Mouse (Mus musculus): Measurements from ENCODE around the gene Hspg2.

Gene Hspg2

DNA sequence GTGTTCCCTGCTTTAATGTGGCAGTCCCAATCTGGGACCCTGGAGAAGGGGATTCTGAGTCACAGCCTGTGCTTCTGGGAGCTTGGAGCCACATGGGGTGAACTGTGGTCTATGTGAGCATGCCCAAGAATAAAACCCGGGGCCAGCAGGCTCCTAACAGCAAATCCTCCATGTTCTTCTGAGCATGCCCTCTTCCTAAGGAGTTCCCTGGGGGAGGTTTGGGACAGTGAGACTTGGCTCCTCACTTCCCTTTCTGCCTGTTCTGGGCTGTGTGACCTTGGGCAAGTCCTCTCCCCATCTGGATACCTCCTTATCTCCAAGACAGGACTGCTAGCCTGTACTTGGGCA lies 12.4 kb downstream of the Hspg2 start:
- no peak for DNase-seq (ENCODE audit: low read depth)

DNA sequence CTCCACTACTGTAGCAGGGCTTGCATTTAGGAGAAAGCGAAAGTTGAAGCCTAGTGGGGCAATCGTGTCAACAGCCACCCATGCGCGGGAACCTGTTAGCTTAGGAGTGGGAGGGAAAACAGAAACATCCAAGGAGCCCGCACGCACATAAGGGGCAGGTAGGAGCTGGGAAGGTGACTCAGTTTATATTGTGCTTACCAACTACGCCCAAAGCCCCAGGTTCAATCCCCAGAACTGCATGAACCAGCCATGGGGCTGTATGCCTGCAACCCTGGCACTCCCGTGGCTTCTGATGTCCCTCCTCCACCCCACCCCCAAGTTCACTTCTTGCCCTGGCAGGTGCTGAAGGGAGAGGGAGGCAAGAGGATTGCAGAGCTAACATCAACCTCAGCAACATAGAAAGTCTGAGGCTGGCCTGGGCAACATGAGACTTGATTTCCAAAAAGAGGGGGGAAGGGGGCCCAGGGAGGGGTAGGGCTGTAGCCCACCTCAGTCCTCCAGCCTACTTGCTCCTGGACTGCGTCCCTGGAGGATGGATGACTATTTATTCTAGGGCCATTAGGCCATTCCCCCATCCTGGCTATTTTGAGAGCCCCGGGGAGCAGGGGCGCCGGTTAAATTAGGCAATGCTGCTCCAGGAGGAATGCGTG lies 12.9 kb downstream of the Hspg2 start:
- no peak for DNase-seq (ENCODE audit: low read depth)

DNA sequence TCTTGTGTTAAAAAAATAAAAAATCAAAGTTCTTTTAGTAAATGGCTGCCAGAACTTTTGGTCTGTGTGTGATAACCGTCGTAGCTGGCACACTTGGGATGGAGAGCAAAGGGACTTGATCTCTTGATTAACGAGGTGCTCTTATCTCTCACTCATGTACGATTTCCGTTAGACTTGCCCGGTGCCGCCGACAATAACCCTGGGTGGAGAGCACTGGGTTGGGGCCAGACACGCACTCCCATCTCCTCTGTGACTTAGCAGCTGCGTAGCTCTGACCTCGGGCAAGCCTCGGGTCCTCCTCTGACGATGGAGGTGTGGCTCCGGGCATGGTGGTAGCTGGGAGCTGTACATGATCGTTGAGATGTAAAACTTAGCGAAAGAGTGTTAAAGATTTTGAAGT lies 15.3 kb downstream of the Hspg2 start:
- no peak for DNase-seq (ENCODE audit: low read depth)

DNA sequence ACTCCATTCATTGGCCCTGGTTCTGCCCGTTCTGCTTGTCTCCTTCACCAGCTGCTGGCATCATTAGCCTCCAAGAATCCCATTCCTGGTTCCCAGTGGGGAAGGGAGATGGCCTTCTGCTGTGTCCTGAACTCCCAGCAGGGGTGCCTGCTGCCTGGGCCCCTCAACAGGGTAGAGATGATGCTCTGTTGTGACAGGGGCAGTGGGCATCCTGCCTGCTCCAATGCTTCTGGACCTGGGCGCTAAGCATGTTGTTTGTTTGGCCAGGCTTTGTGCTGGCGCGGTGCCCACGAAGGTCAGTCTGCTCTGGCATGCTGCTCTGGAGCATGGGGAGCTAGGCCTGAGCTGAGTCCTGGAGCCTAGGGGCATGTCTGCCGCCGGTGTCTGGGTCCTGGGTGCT lies 16.0 kb downstream of the Hspg2 start:
- no peak for DNase-seq (ENCODE audit: low read depth)

DNA sequence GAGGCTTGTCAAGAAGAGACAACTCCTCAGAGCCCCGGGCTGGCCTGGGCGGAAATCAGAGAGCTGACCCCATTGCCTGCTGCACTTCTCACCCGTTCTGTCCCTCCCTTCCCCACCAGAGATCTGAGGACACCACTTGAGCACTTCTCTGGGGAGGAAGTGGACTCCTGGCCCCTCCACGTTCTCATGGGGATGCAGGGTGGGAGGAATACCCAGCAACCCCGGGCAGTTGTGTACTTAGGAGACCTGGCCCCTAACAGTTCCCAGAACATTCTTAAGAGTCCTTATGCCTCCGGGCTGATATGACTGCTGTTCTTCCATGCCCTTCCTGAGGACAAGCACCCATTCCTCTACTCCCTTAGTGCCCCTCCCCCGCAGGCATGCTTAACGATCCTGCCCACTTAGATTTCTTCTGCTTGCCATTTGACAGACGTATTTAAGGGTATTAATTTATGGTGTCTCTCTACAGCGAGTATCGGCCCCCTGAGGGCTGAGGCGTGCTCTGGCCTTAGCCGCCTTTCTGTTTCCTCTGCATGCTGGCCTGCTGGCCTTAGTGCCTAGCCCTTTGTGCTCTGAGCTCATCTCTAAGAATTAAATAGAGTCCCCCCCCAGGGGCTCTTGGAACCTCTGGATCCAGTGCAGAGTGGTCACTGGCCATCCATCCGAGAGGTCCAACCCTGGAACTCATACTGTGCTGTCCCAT lies 16.8 kb downstream of the Hspg2 start:
- DNase-seq (ENCODE audit: low read depth): no peak

DNA sequence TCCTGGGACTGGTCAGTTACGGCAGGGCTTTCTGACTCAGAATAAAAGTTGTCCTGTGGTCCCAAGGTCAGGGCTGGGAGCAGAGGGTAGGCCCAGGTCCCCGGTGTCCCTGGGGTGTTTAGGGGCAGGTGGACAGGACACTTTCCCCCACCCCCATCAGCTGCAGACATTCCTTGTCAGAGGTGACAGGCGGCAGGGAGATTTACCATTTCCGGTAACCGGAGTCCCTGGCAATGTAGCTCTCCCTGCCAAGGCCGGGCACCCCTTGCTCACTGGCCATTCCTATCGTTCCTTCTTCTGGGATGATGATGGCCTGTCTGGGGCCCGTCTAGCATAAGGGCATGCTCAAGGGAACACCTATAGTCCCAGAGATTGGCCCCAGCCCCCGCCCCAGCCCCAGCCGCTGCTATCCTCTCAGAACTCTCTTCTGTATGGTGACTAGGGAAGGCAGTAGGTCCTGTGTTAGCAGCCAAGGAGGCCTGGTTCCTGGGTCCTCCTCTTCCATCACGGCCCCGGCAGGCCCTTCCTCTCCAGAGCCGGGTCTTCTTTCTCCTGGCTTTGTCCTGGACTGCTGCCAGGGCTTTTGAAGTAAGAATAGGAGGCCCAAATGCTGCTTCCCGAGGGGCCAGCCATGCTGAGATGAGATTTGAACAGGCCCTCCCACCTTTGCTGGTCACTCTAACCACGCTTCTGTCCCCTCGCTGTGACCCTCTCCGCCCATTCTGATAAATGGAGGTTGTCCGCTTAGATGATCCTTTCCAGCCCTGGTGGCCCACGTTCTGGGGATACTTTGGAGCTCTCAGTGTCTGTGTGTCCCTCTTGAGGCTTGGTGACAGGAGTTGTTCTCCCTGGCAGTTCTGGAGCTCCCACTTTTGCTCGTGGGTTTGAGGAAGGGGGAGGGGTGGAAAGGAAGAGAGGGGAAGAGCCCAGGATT lies 17.8 kb downstream of the Hspg2 start:
- no peak for DNase-seq (ENCODE audit: low read depth)

DNA sequence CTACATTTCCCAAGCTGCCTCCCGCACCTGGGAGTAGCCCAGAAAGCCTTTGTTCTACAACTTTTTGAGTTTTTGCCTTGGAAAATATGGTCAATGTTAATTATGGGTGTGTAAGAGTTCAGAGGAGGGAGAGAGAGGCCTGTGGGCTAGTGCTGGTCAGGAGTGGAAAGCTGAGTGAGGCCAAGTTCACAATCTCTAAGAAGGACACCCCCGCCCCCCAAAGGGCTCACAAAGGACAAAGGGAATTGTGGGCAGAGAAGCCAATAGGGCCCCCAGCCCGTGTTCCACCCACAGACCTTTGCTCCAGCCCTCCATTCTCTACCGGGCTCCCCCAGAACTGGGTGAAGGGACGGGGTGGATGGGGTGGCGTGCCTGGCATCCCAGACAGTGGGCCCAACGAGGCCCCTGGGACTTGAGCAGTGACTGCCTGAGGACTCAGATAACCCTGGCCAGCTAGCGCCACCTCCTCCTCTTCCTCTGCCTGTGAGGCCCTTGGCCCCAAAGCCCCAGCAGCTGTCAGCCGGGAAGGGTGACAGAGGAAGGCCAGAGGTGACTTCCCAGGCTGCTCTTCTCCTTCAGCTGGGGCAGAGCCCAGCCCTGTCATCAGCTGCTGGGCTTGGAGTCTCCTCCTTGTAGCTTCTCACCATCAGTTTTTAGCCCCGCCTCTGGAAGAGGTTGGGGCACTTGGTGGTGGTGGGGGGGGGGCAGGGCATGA lies 18.9 kb downstream of the Hspg2 start:
- DNase-seq (ENCODE audit: low read depth): no peak

DNA sequence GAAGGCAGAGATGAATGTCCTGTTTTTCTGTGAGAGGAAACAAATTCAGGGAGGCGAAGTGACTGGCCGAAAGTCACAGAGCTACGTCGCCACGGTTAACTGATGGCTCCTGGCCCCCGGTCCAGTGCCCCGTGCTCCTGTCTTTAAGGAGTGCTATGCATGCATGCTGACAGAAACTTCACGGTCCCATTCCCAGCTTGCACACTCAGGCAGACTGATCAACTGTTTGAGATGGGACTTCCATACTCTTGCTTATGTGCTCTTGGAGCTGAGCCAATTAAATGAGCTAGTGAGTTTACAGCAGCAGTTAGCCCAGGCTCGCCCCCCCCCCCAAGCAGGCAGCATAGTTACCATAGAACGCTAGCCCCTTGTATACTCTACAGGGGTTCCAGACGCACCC lies 19.5 kb downstream of the Hspg2 start:
- DNase-seq (ENCODE audit: low read depth): no peak

DNA sequence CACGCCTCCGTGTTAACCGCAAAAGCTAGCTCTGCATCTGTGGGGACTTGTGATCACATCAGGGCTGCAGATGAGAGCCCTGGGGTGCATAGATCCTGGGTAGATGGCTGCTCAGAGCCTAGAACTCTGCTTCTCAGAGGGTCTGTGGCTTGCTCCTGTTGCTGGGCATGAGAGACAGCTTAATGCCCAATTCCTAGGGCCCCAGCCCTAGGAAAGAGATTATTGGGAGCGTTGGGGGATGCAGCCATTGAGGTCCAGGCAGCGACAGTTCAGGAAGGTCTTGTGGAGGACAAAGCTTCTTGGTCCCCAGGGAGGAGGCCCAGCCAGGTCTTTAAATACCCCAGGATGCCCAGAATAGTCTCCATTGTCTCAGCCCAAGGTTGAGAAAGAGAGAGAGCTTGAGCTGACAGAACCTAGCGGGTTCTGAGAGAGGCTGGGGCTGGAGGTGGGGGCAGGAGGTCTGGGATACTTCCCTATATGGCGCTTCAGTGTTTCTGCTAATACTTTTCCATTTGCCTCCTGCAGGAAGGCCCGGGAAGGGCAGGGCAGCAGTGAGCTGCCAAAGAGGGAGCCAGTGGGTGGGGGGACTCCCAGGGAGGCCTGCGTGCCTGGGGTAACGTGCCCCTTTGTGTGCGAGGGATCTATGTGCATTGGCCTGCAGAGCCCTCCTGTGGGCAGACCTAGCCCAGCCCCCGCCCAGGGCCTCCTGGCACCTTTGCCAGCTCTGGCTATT lies 20.2 kb downstream of the Hspg2 start:
- no peak for DNase-seq (ENCODE audit: low read depth)

DNA sequence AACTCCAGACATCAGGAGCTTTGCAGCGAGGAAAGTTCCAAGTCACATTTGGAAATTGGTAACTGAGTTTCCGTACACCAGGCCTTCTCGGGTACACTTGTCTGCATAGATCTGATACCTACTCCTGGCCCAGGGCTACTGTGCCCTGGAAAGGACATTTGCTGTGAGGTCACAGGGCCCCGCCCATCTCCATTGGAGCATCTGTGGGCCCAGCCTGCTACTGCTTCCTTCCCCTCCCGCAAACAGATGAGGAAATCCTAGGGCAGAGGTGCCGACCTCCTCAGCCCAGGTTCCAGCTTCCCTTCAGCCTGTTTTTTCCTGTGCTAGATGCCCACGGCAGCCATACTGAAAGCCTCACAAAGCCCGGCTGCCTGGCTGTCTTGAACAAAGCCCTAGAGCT lies 21.4 kb downstream of the Hspg2 start:
- no peak for DNase-seq (ENCODE audit: low read depth)

DNA sequence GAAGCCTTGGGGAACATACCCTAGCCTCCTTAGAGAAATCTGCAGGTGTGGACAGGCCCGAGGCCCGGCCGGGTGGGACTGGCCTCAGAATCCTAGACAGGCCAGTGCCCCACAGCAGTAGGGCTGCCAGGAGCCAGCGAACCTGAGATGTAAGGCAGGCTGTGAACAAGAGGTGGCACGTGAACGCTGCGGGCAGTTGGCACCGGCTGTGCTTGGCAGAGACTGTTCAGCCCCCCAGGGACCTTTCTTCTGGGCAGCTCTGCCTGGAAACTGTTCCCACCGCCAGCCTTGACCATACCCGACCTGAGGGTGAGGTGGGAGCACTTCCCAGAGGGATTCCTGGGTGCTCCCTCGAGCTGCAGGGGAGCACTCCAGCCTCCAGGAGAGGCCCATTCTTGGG lies 24.0 kb downstream of the Hspg2 start:
- DNase-seq (ENCODE audit: low read depth): no peak

DNA sequence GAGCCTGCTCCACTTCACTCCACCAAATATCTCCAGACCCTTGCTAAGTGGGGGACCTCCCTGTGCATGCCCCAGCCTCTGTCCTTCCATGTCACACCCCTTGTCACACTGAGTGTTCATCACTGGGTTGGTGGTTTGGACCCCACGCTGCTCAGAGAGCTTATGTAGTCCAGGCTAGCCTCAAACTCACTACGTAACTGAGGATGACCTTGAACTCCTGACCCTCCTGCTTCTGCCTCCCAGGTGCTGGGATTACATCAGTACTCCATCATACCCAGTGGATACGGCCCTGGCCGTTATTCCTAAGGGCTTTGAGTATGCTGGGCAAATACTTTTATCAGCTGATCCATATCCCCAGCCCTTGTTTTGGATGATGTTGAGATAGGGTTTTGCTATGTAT lies 24.6 kb downstream of the Hspg2 start:
- DNase-seq (ENCODE audit: low read depth): no peak

DNA sequence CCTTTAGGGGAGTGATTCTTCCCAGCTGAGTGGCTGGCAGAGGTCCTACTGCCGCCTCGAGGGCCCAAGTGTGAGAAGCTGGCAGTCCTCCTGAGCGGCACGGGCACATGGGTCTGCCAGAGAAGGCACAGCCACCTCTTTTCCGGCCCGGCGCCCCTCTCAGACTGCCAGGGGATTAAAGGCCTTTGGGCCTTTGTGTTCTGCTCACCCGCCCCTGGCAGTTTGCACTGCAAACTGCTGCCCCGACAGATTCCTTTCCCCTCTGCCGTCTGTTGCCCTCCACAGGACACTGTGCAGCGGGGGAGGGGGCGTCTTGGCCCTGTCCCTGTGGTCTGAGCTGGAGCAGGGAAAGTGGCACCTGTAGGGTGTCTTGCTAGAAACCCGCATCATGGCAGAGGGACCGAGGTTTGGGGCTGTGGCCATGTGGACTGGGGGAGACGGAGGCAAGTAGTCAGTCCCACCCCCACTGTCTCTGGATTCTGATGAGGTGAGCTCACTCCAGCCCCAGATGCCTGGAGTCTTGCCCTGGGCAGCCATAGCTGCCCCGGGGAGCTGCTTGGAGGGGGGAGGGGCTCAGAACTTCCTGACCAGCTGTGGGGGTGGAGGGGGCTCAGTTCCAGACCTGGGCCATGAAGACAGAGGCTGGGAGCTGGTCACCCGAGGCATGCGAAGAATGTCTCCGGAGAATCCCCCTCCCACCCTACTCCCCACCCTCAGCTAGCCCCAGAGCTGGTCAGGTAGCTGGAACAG lies 26.4 kb downstream of the Hspg2 start:
- no peak for DNase-seq (ENCODE audit: low read depth)

DNA sequence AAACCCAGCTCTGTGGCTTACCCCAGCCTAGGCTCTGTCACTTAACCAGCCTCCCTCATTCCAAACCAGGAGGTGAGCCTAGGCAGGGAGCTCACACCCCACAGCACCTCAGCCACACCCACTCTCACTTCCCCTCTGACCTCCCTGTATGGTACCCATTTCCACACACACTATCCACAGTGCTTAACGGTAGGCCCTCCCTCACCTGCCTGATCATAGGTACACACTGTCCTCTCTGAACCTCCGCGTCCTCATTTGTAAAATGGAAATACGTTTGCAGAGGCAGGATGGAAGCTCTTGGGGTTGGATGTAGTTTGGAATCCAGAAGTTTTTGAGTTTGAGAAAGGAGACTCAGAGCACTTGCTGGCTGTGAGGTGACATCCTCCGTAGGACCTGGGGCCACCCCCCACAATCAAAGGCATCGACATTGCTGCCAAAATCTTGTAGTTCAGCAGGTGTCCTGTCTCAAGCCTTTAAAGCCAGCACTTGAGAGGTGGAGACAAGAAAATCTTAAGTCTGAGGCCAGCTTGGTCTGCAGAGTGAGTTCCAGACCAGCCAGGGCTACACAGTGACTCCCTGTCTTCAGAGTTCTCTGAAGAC lies 27.0 kb downstream of the Hspg2 start:
- no peak for DNase-seq (ENCODE audit: low read depth)

DNA sequence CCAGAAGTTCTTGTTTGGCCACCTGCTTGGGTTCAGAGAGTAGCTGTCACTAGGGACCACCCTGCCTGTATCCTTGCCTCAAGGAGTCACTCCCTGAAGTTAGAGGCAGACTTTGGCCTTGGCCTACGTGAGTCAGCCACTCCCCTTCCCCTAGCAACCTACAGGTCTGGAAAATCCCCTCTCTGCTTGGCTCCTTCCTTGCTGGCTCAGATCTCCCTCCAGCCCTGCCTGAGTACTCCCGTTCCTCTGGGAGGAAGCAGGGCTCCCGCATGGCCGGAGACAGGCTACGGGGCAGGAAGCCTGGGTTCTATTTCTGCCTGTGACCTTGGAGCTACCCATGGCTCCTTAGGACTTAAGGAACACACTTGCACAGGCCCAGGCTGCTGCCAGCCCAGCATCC lies 28.8 kb downstream of the Hspg2 start:
- DNase-seq (ENCODE audit: low read depth): no peak

DNA sequence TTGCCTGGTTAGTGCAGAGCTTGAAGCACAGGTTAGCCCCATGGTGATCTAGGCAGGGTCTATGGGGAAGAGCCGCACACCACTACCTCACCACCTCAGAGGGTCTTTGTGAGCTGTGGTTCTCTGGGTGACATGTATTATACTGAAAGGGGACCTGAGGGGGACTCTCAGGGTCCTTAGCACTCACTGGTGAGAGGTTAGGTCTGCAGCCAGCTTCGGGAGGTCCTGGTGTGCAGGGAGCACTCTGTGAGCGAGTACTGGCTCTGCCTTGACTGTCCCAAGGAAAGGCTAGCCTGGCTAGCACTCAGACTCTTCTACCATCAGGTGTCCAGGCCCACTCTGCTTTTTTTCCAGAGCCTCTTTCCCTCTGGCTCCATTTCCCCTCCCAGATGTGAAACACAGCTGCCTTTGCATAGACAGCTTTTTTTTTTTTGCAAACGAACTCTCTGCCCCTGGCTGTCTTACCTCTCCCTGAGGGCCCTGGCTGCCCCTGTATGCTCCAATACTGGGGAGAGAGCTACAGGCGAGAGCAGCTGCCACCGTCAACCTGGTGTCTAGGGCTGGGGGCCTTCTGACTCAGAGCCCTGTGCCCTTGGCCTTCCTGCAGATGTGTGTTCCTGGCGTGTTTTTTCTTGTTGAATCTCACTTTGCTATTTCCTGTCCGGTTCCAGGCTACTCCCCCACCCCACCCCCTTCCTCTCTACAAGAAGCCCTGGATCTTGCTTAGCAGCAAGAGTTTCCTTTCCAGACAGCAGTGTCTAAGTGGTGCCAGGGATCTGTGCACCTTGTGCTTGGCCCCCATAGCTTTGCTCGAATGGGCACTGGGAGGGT lies 29.5 kb downstream of the Hspg2 start:
- no peak for DNase-seq (ENCODE audit: low read depth)

DNA sequence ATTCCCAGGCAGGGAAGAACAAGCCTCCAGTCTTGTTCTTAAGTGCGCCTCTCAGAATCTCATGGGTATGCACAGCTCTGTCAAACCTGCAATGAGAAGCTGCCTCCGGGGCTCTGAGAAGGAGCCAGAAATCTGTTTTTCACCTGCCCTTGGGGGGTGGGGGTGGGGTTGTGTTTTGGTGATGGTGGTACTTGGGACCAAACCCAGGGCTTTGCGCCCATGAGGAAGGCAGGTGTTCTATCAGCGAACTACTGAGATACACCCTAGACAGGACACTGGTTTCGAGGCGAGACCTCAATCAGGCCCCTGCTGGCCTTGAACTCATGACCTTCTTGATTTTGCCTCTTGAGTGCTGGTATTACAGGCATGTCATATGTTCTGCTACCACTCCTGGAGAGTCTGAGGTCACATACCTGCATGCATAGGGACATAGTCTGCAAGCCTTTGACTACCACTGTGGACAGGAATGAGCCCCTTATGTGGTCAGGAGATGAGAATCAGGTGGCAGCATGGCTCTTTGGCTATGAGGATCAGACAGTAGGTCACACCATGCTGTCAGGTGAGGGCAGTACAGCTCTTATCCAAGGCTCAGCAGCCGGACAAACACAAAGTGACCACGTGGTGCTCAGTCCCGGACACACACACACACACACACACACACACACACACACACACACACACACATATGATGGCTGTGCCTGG lies 30.5 kb downstream of the Hspg2 start:
- DNase-seq (ENCODE audit: low read depth): no peak

DNA sequence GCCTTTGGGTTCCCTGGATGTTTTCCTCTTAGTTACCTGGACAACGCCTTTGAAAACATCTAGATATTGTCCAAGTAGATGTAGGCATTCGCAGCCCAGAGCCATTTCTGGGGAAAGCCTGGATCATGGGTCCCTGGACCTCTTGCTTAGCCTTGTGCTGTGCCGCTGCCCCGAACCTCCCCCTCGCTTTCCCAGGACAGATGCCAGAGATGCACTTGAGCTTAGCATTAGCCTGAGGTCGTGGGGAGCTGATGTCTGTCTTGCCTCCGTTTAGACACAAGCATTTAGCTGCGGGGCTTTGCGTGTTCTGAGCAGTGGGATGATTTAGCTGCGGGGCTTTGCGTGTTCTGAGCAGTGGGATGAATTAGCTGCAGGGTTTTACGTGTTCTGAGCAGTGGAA lies 31.6 kb downstream of the Hspg2 start:
- DNase-seq (ENCODE audit: low read depth): no peak

DNA sequence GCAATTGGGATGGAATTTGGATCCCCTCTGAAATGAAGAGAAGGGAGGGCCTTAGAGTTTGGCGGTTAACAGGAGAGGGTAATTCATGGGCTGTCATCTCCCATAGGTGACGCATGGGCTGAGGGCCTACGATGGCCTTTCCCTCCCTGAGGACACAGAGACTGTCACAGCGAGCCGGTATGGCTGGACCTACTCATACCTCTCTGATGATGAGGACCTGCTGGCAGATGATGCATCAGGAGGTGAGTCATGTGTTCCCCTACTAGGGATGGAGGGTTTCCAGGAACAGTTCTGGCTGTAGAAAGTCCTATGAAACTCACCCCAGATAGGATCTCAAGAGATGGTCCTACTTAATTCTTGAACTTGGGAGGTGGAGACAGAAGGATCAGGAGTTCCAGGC lies 32.4 kb downstream of the Hspg2 start:
- no peak for DNase-seq (ENCODE audit: low read depth)

All from c-Kit-positive CD71-negative TER-119-negative erythroid progenitor cells, embryonic 14.5 days (primary cell).